Mouse (Mus musculus) ES-Bruce4 (cell line): Measurements from ENCODE around the gene Ppfia2. TPM values are rescaled to one million over a fixed set of nuclear protein-coding genes. Genes with fewer than 3 reads are reported as not detected.

Experiments
- H3K27ac ChIP-seq: 2 replicates; pipeline ENCODE4 v1.5.1; 2012; ENCODE audit warnings: low read length, inconsistent platforms; ENCODE audit not compliant: insufficient read depth
- H3K27me3 ChIP-seq: 2 replicates; pipeline ENCODE4 v1.6.1; 2012; ENCODE audit warnings: mild to moderate bottlenecking, low read length, inconsistent platforms; ENCODE audit not compliant: control insufficient read depth, poor library complexity, insufficient read depth, severe bottlenecking
- H3K36me3 ChIP-seq: 2 replicates; pipeline ENCODE4 v1.6.1; 2012; ENCODE audit warnings: inconsistent platforms, mild to moderate bottlenecking, low read length, moderate library complexity; ENCODE audit not compliant: control insufficient read depth, poor library complexity, insufficient read depth, severe bottlenecking
- H3K4me1 ChIP-seq: one replicate; pipeline ENCODE4 v1.8.1; 2011; ENCODE audit warnings: low read length; ENCODE audit not compliant: control insufficient read depth, insufficient read depth
- H3K4me3 ChIP-seq: 2 replicates; pipeline ENCODE4 v1.5.1; 2011; ENCODE audit warnings: low read depth, mild to moderate bottlenecking, low read length
- H3K9ac ChIP-seq: 2 replicates; pipeline ENCODE4 v1.6.1; 2012; ENCODE audit warnings: low read depth, mild to moderate bottlenecking, inconsistent platforms; ENCODE audit not compliant: poor library complexity, severe bottlenecking
- H3K9me3 ChIP-seq: replicated peaks from 2 replicates; pipeline ENCODE4 v1.6.1; 2012; ENCODE audit warnings: mild to moderate bottlenecking, low read length, inconsistent platforms; ENCODE audit not compliant: control insufficient read depth, poor library complexity, insufficient read depth, severe bottlenecking
- CTCF ChIP-seq: IDR thresholded peaks from one replicate; pipeline ENCODE4 v1.8.1; 2011; ENCODE audit warnings: low read depth, low read length
- EP300 ChIP-seq: IDR thresholded peaks from 2 replicates; pipeline ENCODE4 v1.6.1; 2011; ENCODE audit warnings: low read depth, low read length; ENCODE audit not compliant: insufficient read depth
- POLR2A ChIP-seq: IDR thresholded peaks from one replicate; pipeline ENCODE4 v1.8.1; 2011; ENCODE audit warnings: low read length; ENCODE audit not compliant: insufficient read depth
- polyA plus RNA-seq: library from polyadenylated mRNA; stranded (reverse); fragments of >200 nt; gene quantifications from 2 replicates; pipeline ENCODE4 v1.2.4, GENCODE M21; 2011; ENCODE audit warnings: low read depth; ENCODE audit not compliant: missing spikeins, insufficient read depth, insufficient read length

Gene Ppfia2
- polyA plus RNA-seq, 1 experiment, result not detected

DNA sequence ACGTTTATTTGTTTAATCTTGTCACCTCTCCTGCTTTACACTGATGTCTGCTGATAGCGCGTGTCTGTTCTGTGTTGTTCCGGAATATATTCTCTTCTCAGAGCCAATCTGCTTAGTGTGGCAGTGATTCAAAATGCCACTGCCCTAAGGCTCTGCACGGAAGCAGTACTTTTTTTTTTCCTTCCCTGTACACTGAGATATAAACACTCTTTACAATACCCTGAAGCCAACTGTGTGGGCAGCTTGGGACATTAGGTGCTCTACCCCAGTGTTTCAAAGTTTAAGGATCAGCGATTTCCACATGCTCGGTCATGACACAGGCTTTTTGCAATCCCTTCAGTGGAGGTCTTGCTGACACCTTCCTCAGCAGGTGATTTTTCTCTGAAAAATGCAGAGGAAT is 163.8 kb downstream of the Ppfia2 start:
- Histone ChIP-seq H3K9ac (no peak overlapping the region), H3K27me3 (no peaks in the 10 kb centered on the region; the same call in 1 of the 2 replicates), H3K36me3 (no peaks in the 10 kb centered on the region), H3K9me3 (no peaks in the 10 kb centered on the region), H3K27ac (no peak overlapping the region), H3K4me3 (no peak overlapping the region), H3K4me1 (no peaks in the 10 kb centered on the region)
- TF ChIP-seq POLR2A (no peak), CTCF (no peak), EP300 (no peak)

DNA sequence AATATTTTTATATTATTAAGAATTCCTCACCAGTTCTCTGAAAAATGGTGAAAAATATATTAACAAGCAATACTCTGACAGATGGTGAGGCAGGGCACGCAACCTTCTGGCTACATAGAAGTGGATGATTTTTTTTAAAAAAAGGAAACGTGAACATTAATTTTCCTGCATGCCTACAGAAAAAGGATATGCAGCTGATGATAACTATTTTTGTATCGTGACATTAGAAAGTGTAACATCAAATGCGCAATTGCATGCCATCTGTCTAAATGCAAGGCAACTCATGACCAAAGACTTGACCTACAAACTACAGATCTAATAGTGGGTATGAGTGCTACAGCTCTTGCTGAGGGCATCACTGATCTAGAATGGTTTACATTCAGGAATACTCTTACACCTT is 182.1 kb downstream of the Ppfia2 start:
- Histone ChIP-seq H3K9me3 (no peaks in the 10 kb centered on the region), H3K9ac (no peak overlapping the region), H3K36me3 (no peaks in the 10 kb centered on the region), H3K4me3 (no peak overlapping the region), H3K4me1 (no peaks in the 10 kb centered on the region), H3K27me3 (no peaks in the 10 kb centered on the region), H3K27ac (no peak overlapping the region)
- TF ChIP-seq EP300 (no peak), POLR2A (no peak), CTCF (no peak)

DNA sequence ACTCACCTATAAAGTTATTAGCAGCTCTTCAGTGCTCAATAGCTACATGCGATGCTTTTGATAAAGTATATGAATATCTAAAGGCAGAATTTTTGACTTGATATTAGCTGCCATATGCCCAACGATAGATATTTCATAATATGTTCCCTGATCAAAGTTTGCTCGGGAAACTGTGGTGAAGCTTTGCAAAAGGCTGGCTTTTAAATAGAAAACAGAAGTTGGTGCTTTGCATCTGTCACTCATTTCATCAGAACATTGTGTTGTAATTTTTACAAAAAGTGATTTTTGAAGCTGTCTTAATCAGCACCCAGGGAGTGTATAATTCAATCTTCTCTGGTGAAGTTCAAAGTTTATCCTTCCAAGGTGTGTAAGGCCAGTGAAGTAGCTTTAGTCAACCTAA is 195.1 kb downstream of the Ppfia2 start:
- Histone ChIP-seq H3K27ac (no peak overlapping the region), H3K4me3 (no peak overlapping the region), H3K27me3 (no peaks in the 10 kb centered on the region), H3K36me3 (no peaks in the 10 kb centered on the region), H3K4me1 (no peaks in the 10 kb centered on the region), H3K9ac (no peak overlapping the region), H3K9me3 (no peaks in the 10 kb centered on the region)
- TF ChIP-seq EP300 (no peak), POLR2A (no peak), CTCF (no peak)

DNA sequence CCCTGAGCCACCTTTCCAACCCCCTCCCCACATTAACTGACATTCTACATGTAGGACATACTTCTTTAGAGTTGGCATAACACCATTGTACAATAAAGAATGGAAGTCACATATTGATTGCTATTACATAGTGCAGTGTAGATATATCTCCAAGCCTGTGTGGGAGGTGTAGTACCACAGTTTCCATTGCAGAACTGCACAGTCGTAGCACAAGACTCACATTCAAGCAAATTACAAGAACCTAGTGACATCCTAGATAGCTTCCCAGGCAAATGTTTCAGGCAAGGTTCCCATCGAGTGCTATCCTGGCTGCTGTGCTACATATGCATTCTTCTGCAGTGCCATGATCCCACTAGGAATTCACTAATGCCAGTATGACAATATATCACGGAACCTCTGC is 200.0 kb downstream of the Ppfia2 start:
- Histone ChIP-seq H3K36me3 (no peaks in the 10 kb centered on the region), H3K9ac (no peak overlapping the region), H3K9me3 (no peaks in the 10 kb centered on the region), H3K4me3 (no peak overlapping the region), H3K27ac (no peak overlapping the region), H3K4me1 (no peaks in the 10 kb centered on the region), H3K27me3 (no peaks in the 10 kb centered on the region)
- no peak for TF ChIP-seq POLR2A
- no peak for TF ChIP-seq EP300
- no peak for TF ChIP-seq CTCF

DNA sequence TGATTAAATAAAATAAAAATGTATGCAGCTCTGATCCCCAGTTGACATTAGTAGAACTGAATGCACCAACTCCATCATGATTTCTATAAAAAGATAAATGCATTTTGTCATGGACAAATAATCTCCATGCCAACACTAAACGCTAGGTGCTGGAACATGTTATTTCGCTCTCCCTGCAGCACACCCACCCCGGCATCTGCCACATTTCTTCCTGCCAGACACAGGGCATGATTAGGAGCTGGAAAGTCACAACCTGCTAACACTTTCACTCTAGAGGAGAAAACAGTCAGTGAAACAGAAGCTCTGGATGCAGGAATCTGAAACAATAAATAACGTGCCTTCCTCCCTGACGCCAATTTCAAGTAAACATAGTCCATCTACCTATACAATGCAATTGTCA is 211.3 kb downstream of the Ppfia2 start:
- Histone ChIP-seq H3K27me3 (no peaks in the 10 kb centered on the region), H3K4me3 (no peak overlapping the region), H3K9me3 (no peaks in the 10 kb centered on the region), H3K4me1 (no peaks in the 10 kb centered on the region), H3K27ac (no peak overlapping the region), H3K36me3 (no peaks in the 10 kb centered on the region), H3K9ac (no peak overlapping the region)
- TF ChIP-seq POLR2A, result no peak
- TF ChIP-seq EP300, result no peak
- no peak for TF ChIP-seq CTCF

DNA sequence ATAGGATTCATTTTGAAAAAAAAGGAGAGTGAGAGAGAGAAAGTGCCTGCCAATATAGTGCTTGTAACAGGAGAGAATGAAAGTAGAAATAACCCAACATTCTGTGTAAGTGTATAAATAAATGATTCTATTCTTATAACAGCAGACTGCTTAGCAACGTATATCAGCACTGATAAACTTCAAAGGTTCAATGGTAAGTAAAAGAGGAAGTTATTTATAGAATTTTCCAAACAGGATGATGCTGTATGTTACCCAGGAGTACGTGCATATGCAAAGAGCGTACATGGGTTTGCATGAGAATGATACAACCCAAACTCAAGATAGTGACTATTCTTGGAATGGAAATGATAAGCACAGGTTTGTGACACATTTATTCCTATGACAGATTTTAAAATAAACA is 215.4 kb downstream of the Ppfia2 start:
- TF ChIP-seq POLR2A, result no peak
- no peak for TF ChIP-seq EP300
- TF ChIP-seq CTCF, result no peak
- H3K9ac ChIP-seq, result no peak overlapping the region
- H3K4me1 ChIP-seq, result no peaks in the 10 kb centered on the region
- no peaks in the 10 kb centered on the region for H3K9me3 ChIP-seq
- no peak overlapping the region for H3K27ac ChIP-seq
- H3K4me3 ChIP-seq, result no peak overlapping the region
- H3K36me3 ChIP-seq, result no peaks in the 10 kb centered on the region
- H3K27me3 ChIP-seq, result no peaks in the 10 kb centered on the region
